9 mouse cellular contexts compared by ENCODE assay signal in the genomic region with DNA sequence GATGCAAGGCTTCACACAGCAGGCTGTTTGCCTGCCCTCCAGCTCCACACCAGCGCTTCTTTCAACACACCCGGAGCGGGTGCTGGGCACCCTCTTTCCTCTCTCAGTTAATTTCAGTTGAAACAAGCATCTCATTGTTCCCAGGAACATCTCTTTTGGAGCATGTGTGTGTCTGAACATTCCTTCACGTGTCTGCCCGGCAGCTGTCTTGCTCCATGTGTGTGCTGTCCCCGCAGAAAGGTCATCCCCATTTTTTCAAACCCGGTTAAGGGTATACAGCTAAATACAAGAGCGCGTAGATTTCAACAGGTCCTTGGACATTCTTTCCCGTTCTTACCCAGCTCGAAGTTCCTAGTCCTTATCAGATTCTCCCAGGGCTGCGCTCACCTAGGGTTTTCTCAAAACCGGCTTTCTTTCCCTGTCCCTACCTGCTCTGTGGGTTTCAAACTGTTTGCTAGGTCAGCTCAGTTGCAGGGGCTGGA.
DNase-seq lines count a peak whose midpoint lies in the region; ATAC-seq and TF ChIP-seq lines count a peak whose summit lies in the region.
"Had no signal": no experiment of that assay in that cellular context is flagged by ENCODE, and none has a peak within 500 bp of the region (broad histone marks: within the 10 kb centered on the region; RNA-seq: fewer than 3 reads in every experiment).

No protein-coding gene starts in this region.

- intact Hi-C loops in gastrocnemius, postnatal 36 days (cut with DNase I), result no loop called here
- intact Hi-C loops in left cerebral cortex, postnatal 25 days (cut with DNase I), result no loop called here

- H3K4me1 ChIP-seq in ES-Bruce4 (ENCODE audit: control insufficient read depth, insufficient read depth, low read length), result peaks cover 15% of the 10 kb centered on the region
- H3K4me1 ChIP-seq in heart, embryonic 15.5 days (replicated peaks), result peaks cover 31% of the 10 kb centered on the region
- no peaks in the 10 kb centered on the region for H3K4me1 ChIP-seq in liver, postnatal 0 days (ENCODE audit: insufficient read depth)

- no peaks in the 10 kb centered on the region for H3K9me3 ChIP-seq in ES-Bruce4 (replicated peaks; ENCODE audit: control insufficient read depth, insufficient read depth, low read length, poor library complexity, severe bottlenecking)
- H3K9me3 ChIP-seq in heart, embryonic 15.5 days (replicated peaks), result no peaks in the 10 kb centered on the region
- H3K9me3 ChIP-seq in liver, postnatal 0 days (ENCODE audit: low read length), result no peaks in the 10 kb centered on the region

- no peaks in the 10 kb centered on the region for H3K27me3 ChIP-seq in ES-Bruce4 (ENCODE audit: control insufficient read depth, insufficient read depth, low read length, poor library complexity, severe bottlenecking)
- no peaks in the 10 kb centered on the region for H3K27me3 ChIP-seq in heart, embryonic 15.5 days
- H3K27me3 ChIP-seq in liver, postnatal 0 days (ENCODE audit: insufficient read depth, low read length), result no peaks in the 10 kb centered on the region

- no peak for ATAC-seq in heart, embryonic 15.5 days (replicated peaks; ENCODE audit: insufficient number of reproducible peaks, insufficient read depth, low FRiP score, low read depth)
- no peak for ATAC-seq in liver, postnatal 0 days

- TF ChIP-seq POLR2A in ES-Bruce4 (IDR thresholded peaks at IDR 0.05; ENCODE audit: insufficient read depth, low read length), result no peak

- peak; percentile 11 for DNase-seq in gastrocnemius, postnatal 10 days
- no peak for DNase-seq in gastrocnemius, postnatal 36 days
- DNase-seq in liver, postnatal 0 days, result no peak
- no peak for DNase-seq in layer of hippocampus, postnatal 14 days (ENCODE audit: low spot score in 2 of 2)
- no peak for DNase-seq in cerebellum, adult 8-10 months
- DNase-seq in left cerebral cortex, postnatal 25 days (ENCODE audit: low spot score in 2 of 2), result no peak
- DNase-seq: B cell, adult 2 months had no signal

- peak overlapping the region; percentile 11; the same call in 1 of the 2 replicates for H3K9ac ChIP-seq in ES-Bruce4 (ENCODE audit: low read depth, poor library complexity, severe bottlenecking)
- no peak overlapping the region for H3K9ac ChIP-seq in heart, embryonic 15.5 days
- H3K9ac ChIP-seq in liver, postnatal 0 days (replicated peaks), result no peak overlapping the region

- TF ChIP-seq CTCF in ES-Bruce4 (IDR thresholded peaks at IDR 0.05; ENCODE audit: low read depth, low read length), result no peak
- no peak for TF ChIP-seq CTCF in liver, postnatal 0 days (IDR thresholded peaks at IDR 0.05; ENCODE audit: low read depth)

- 19% methylated on average over 13 of the region's 13 CpGs for WGBS in heart, embryonic 15.5 days
- 36% methylated on average over 13 of the region's 13 CpGs for WGBS in liver, postnatal 0 days (ENCODE audit: insufficient replicate concordance)

- no peak for TF ChIP-seq EP300 in ES-Bruce4 (IDR thresholded peaks at IDR 0.05; ENCODE audit: insufficient read depth, low read depth, low read length)
- TF ChIP-seq EP300 in liver, postnatal 0 days (IDR thresholded peaks at IDR 0.05; ENCODE audit: low read depth), result no peak

- no peaks in the 10 kb centered on the region for H3K36me3 ChIP-seq in ES-Bruce4 (ENCODE audit: control insufficient read depth, insufficient read depth, low read length, poor library complexity, severe bottlenecking)
- H3K36me3 ChIP-seq in heart, embryonic 15.5 days, result no peaks in the 10 kb centered on the region
- no peaks in the 10 kb centered on the region for H3K36me3 ChIP-seq in liver, postnatal 0 days (replicated peaks; ENCODE audit: insufficient read depth, low read length)

- H3K4me2 ChIP-seq in heart, embryonic 15.5 days, result peak overlapping the region; percentile 44
- H3K4me2 ChIP-seq in liver, postnatal 0 days (ENCODE audit: low read depth, low read length), result peak overlapping the region; percentile 35; the same call in 1 of the 2 replicates

- H3K4me3 ChIP-seq in ES-Bruce4 (ENCODE audit: low read depth, low read length), result no peak overlapping the region
- no peak overlapping the region for H3K4me3 ChIP-seq in heart, embryonic 15.5 days
- H3K4me3 ChIP-seq in liver, postnatal 0 days (ENCODE audit: low read depth, low read length), result no peak overlapping the region

- no peak overlapping the region for H3K27ac ChIP-seq in ES-Bruce4 (ENCODE audit: insufficient read depth, low read length)
- H3K27ac ChIP-seq in heart, embryonic 15.5 days, result no peak overlapping the region
- H3K27ac ChIP-seq in liver, postnatal 0 days (ENCODE audit: low read depth), result no peak overlapping the region
